ENCODE assay signal across 11 mouse cellular contexts in the genomic region with DNA sequence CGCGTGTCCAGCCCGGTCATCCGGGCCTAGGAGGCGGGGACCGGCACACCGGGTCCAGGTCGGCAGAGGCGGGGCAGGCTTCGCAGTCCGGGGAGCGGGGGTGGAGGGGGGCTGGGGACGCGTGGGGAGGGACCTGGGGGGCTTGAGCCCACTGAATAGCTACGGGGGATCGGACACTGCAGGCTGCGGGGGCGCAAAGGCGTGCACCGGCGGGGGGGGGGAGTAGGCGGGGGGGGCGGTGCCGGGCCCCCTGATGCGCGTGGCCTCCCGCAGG. TPM values are rescaled to one million over a fixed set of nuclear protein-coding genes. Genes with fewer than 3 reads are reported as not detected.
DNase-seq lines count a peak whose midpoint lies in the region; ATAC-seq and TF ChIP-seq lines count a peak whose summit lies in the region.
"Had no signal": no experiment of that assay in that cellular context is flagged by ENCODE, and none has a peak within 500 bp of the region (broad histone marks: within the 10 kb centered on the region; RNA-seq: fewer than 3 reads in every experiment).

No protein-coding gene starts in this region.

- TF ChIP-seq POLR2A in testis, adult 2 months (IDR thresholded peaks at IDR 0.05; ENCODE audit: control insufficient read depth, low read depth, low read length) = no peak

- H3K9me3 ChIP-seq in heart, embryonic 10.5 days = no peaks in the 10 kb centered on the region
- H3K9me3 ChIP-seq in liver, embryonic 12.5 days (replicated peaks) = no peaks in the 10 kb centered on the region
- H3K9me3 ChIP-seq in stomach, postnatal 0 days (ENCODE audit: control insufficient read depth, low read length) = no peaks in the 10 kb centered on the region

- intact Hi-C loops in gastrocnemius, postnatal 14 days (cut with DNase I; ENCODE audit: low total_unique reads) = no loop called here

- H3K4me2 ChIP-seq in liver, embryonic 12.5 days = peak overlapping the region; percentile 68
- H3K4me2 ChIP-seq in stomach, postnatal 0 days (replicated peaks; ENCODE audit: low read depth) = peak overlapping the region; percentile 71

- H3K27me3 ChIP-seq in heart, embryonic 10.5 days (ENCODE audit: insufficient read depth, poor library complexity, severe bottlenecking) = peaks cover 98% of the 10 kb centered on the region
- peaks cover 9% of the 10 kb centered on the region for H3K27me3 ChIP-seq in testis, adult 2 months (ENCODE audit: control insufficient read depth, insufficient read depth, low read length)
- H3K27me3 ChIP-seq in liver, embryonic 12.5 days (replicated peaks) = peaks cover 100% of the 10 kb centered on the region
- H3K27me3 ChIP-seq in stomach, postnatal 0 days (ENCODE audit: control insufficient read depth, insufficient read depth, low read length) = peaks cover 5% of the 10 kb centered on the region

- DNase-seq in heart, embryonic 10.5 days (ENCODE audit: low spot score) = no peak
- DNase-seq in heart, postnatal 4 days = no peak
- no peak for DNase-seq in testis, postnatal 14 days (ENCODE audit: low spot score)
- DNase-seq in stomach, postnatal 0 days (ENCODE audit: low spot score) = no peak
- DNase-seq in gastrocnemius, postnatal 14 days = no peak
- DNase-seq in ovary, adult 18-20 months (ENCODE audit: low spot score) = no peak
- DNase-seq: B cell, adult 2 months had no signal

- H3K4me1 ChIP-seq in heart, embryonic 10.5 days = peaks cover 40% of the 10 kb centered on the region
- peaks cover 10% of the 10 kb centered on the region for H3K4me1 ChIP-seq in testis, adult 2 months (ENCODE audit: control insufficient read depth, insufficient read depth, low read length)
- H3K4me1 ChIP-seq in liver, embryonic 12.5 days = no peaks in the 10 kb centered on the region
- no peaks in the 10 kb centered on the region for H3K4me1 ChIP-seq in stomach, postnatal 0 days (replicated peaks; ENCODE audit: control insufficient read depth, insufficient read depth)

- no peak for TF ChIP-seq CTCF in testis, adult 2 months (IDR thresholded peaks at IDR 0.05; ENCODE audit: control insufficient read depth, insufficient read depth, insufficient replicate concordance, low read depth, low read length)
- TF ChIP-seq CTCF in stomach, postnatal 0 days (IDR thresholded peaks at IDR 0.05; ENCODE audit: low read depth) = no peak

- under 1% methylated on average over 16 of the region's 27 CpGs for WGBS in heart, embryonic 10.5 days
- 1% methylated on average over 11 of the region's 27 CpGs for WGBS in liver, embryonic 12.5 days (ENCODE audit: insufficient replicate concordance)
- WGBS in stomach, postnatal 0 days = 1% methylated on average over 12 of the region's 27 CpGs

- H3K9ac ChIP-seq in liver, embryonic 12.5 days = 0 out of 2 replicates have a peak overlapping the region, but pooled peaks have one; percentile 39
- peak overlapping the region; percentile 89 for H3K9ac ChIP-seq in stomach, postnatal 0 days (ENCODE audit: low read length)

- no peak; the same call in 1 of the 2 replicates for ATAC-seq in liver, embryonic 12.5 days
- 0 out of 2 replicates have a peak, but pooled peaks have one; percentile 53 for ATAC-seq in stomach, postnatal 0 days (ENCODE audit: low FRiP score, low TSS enrichment)

- H3K36me3 ChIP-seq in heart, embryonic 10.5 days = no peaks in the 10 kb centered on the region; the same call in 1 of the 2 replicates
- H3K36me3 ChIP-seq in testis, adult 2 months (ENCODE audit: control insufficient read depth, insufficient read depth, low read length) = no peaks in the 10 kb centered on the region
- no peaks in the 10 kb centered on the region for H3K36me3 ChIP-seq in liver, embryonic 12.5 days
- no peaks in the 10 kb centered on the region; the same call in 1 of the 2 replicates for H3K36me3 ChIP-seq in stomach, postnatal 0 days (ENCODE audit: control insufficient read depth, insufficient read depth, low read length)

- peak overlapping the region; percentile 80 for H3K4me3 ChIP-seq in heart, embryonic 10.5 days
- H3K4me3 ChIP-seq in testis, adult 2 months (ENCODE audit: control insufficient read depth, low read depth, low read length) = peak overlapping the region; percentile 30; the same call in 1 of the 2 replicates
- H3K4me3 ChIP-seq in liver, embryonic 12.5 days = peak overlapping the region; percentile 43
- H3K4me3 ChIP-seq in stomach, postnatal 0 days (ENCODE audit: low read depth, low read length) = peak overlapping the region; percentile 69

- H3K27ac ChIP-seq in heart, embryonic 10.5 days = peak overlapping the region; percentile 82
- H3K27ac ChIP-seq in testis, adult 2 months (ENCODE audit: control insufficient read depth, insufficient read depth, low read depth, low read length) = no peak overlapping the region
- peak overlapping the region; percentile 72 for H3K27ac ChIP-seq in liver, embryonic 12.5 days
- peak overlapping the region; percentile 99 for H3K27ac ChIP-seq in stomach, postnatal 0 days (replicated peaks)

- no peak for TF ChIP-seq EP300 in stomach, postnatal 0 days (optimal IDR thresholded peaks at IDR 0.05)

RNA-seq across cellular contexts. Expression of gene Foxf1, which starts 0.3 kb away (rescaled TPM):
- polyA plus RNA-seq in heart, embryonic 10.5 days (2016; fragmentation: Nextera tagmentation; extraction: Ambion mirVana) = 3.1 and 41.3 TPM in 2 replicates
- under 1 TPM; 0.43 to 0.50 TPM for total RNA-seq in heart, postnatal 4 days (2021)
- 0.98 and 1.1 TPM in 2 replicates for polyA plus RNA-seq in testis, adult 2 months (2012; rRNA removed)
- 14.9 and 16.9 TPM in 2 replicates for polyA plus RNA-seq in liver, embryonic 12.5 days (2016; fragmentation: Nextera tagmentation; extraction: Ambion mirVana)
- polyA plus RNA-seq in stomach, postnatal 0 days (2015; fragmentation: Nextera tagmentation; extraction: Ambion mirVana) = 59.3 and 64.0 TPM in 2 replicates
- under 1 TPM; 0.14 to 0.18 TPM for total RNA-seq in gastrocnemius, postnatal 14 days (2021)
- total RNA-seq: hematopoietic stem cell, adult 5-6 weeks; neutrophil, adult 5-6 weeks had no signal

RNA-seq across cellular contexts. Expression of gene Mthfsd, which starts 24.3 kb away (rescaled TPM):
- 57.0 and 58.7 TPM in 2 replicates for polyA plus RNA-seq in heart, embryonic 10.5 days (2016; fragmentation: Nextera tagmentation; extraction: Ambion mirVana)
- 10 to 100 TPM; 14.5 to 15.3 TPM for total RNA-seq in heart, postnatal 4 days (2021)
- polyA plus RNA-seq in testis, adult 2 months (2012; rRNA removed) = 70.3 and 73.6 TPM in 2 replicates
- polyA plus RNA-seq in liver, embryonic 12.5 days (2016; fragmentation: Nextera tagmentation; extraction: Ambion mirVana) = 30.5 and 32.4 TPM in 2 replicates
- 33.0 and 38.1 TPM in 2 replicates for polyA plus RNA-seq in stomach, postnatal 0 days (2015; fragmentation: Nextera tagmentation; extraction: Ambion mirVana)
- 10 to 100 TPM; 12.5 to 13.0 TPM for total RNA-seq in gastrocnemius, postnatal 14 days (2021)

RNA-seq across cellular contexts. Expression of gene Foxc2, which starts 32.1 kb away (rescaled TPM):
- 12.4 and 14.8 TPM in 2 replicates for polyA plus RNA-seq in heart, embryonic 10.5 days (2016; fragmentation: Nextera tagmentation; extraction: Ambion mirVana)
- total RNA-seq in heart, postnatal 4 days (2021) = 1 to 10 TPM; 8.7 to 8.9 TPM
- 0.20 and 0.22 TPM in 2 replicates for polyA plus RNA-seq in testis, adult 2 months (2012; rRNA removed)
- 0.94 and 1.2 TPM in 2 replicates for polyA plus RNA-seq in liver, embryonic 12.5 days (2016; fragmentation: Nextera tagmentation; extraction: Ambion mirVana)
- 0.40 and 0.41 TPM in 2 replicates for polyA plus RNA-seq in stomach, postnatal 0 days (2015; fragmentation: Nextera tagmentation; extraction: Ambion mirVana)
- under 1 TPM; 0.33 to 0.45 TPM for total RNA-seq in gastrocnemius, postnatal 14 days (2021)
- total RNA-seq: hematopoietic stem cell, adult 5-6 weeks; neutrophil, adult 5-6 weeks had no signal

RNA-seq across cellular contexts. Expression of gene Foxl1, which starts 43.9 kb away (rescaled TPM):
- polyA plus RNA-seq in heart, embryonic 10.5 days (2016; fragmentation: Nextera tagmentation; extraction: Ambion mirVana) = 0.53 and 2.0 TPM in 2 replicates
- total RNA-seq in heart, postnatal 4 days (2021) = under 1 TPM; 0.56 to 0.60 TPM
- not detected in 2 replicates for polyA plus RNA-seq in testis, adult 2 months (2012; rRNA removed)
- polyA plus RNA-seq in liver, embryonic 12.5 days (2016; fragmentation: Nextera tagmentation; extraction: Ambion mirVana) = 0.35 and 0.41 TPM in 2 replicates
- 2.8 and 2.9 TPM in 2 replicates for polyA plus RNA-seq in stomach, postnatal 0 days (2015; fragmentation: Nextera tagmentation; extraction: Ambion mirVana)
- total RNA-seq in gastrocnemius, postnatal 14 days (2021) = under 1 TPM in 1 of 2 experiments, not detected in 1; 0.10 TPM
- total RNA-seq: hematopoietic stem cell, adult 5-6 weeks; neutrophil, adult 5-6 weeks had no signal

Comparison
In these comparisons a context has a peak if more than half of its experiments do, and no peak if none do; other contexts are left out.
1. H3K4me3 ChIP-seq: peak in every context shown above with its lines; median percentile 80 in heart, embryonic 10.5 days; 69 in stomach, postnatal 0 days; 43 in liver, embryonic 12.5 days; 30 in testis, adult 2 months.